Mouse (Mus musculus): ENCODE results near the gene Crmp1. TPM values are rescaled to one million over a fixed set of nuclear protein-coding genes. Genes with fewer than 3 reads are reported as not detected.

Crmp1 gene
- not detected for total RNA-seq (2023)

GRCm38 (mm10) chr5:37241651-37242151 lies at the start of gene Crmp1:
Gene Crmp1 (plus strand): TSS chr5:37241940.

GRCm38 (mm10) chr5:37336485-37337105 lies 94.9 kb downstream of the Crmp1 start, which contains the start of gene Evc:
Gene Evc (minus strand): TSS chr5:37336894.

GRCm38 (mm10) chr5:37338288-37338687 lies 96.5 kb downstream of the Crmp1 start, which contains the start of gene Evc2:
Gene Evc2 (plus strand): TSS chr5:37338499.

Other genes with a start within 250 kb of the Crmp1 start
- gene Gm1043, start 156.6 kb upstream of the Crmp1 start, total RNA-seq (2023): not detected
- under 1 TPM; 0.09 TPM for gene Evc, start 95.0 kb downstream of the Crmp1 start, total RNA-seq (2023)
- gene Evc2, start 96.6 kb downstream of the Crmp1 start, total RNA-seq (2023): not detected